Mouse (Mus musculus): ENCODE data around the gene Col24a1. TPM values are rescaled to one million over a fixed set of nuclear protein-coding genes. Genes with fewer than 3 reads are reported as not detected.

The Col24a1 gene
- total RNA-seq, 2 experiments from 2014 or later: 0.43 TPM; not detected in 1

- ATAC-seq (replicated peaks; ENCODE audit: low FRiP score, poor library complexity, severe bottlenecking): no peak
Measured at GRCm38 (mm10) chr3:145339851-145340499, 47.7 kb downstream of the Col24a1 start.

GRCm38 (mm10) chr3:145348690-145349089 lies 56.4 kb downstream of the Col24a1 start:
- ATAC-seq (replicated peaks; ENCODE audit: low FRiP score, poor library complexity, severe bottlenecking): no peak

- no peak for ATAC-seq (replicated peaks; ENCODE audit: low FRiP score, poor library complexity, severe bottlenecking)
Measured at GRCm38 (mm10) chr3:145353951-145354350, 61.7 kb downstream of the Col24a1 start.

- ATAC-seq (replicated peaks; ENCODE audit: low FRiP score, poor library complexity, severe bottlenecking): no peak
Measured at GRCm38 (mm10) chr3:145356865-145357487, 64.7 kb downstream of the Col24a1 start.

- no peak for ATAC-seq (replicated peaks; ENCODE audit: low FRiP score, poor library complexity, severe bottlenecking)
Measured at GRCm38 (mm10) chr3:145365227-145365626, 73.0 kb downstream of the Col24a1 start.

GRCm38 (mm10) chr3:145367176-145367717 lies 75.0 kb downstream of the Col24a1 start:
- no peak for ATAC-seq (replicated peaks; ENCODE audit: low FRiP score, poor library complexity, severe bottlenecking)

GRCm38 (mm10) chr3:145376298-145376697 lies 84.0 kb downstream of the Col24a1 start:
- no peak for ATAC-seq (replicated peaks; ENCODE audit: low FRiP score, poor library complexity, severe bottlenecking)

- no peak for ATAC-seq (replicated peaks; ENCODE audit: low FRiP score, poor library complexity, severe bottlenecking)
Measured at GRCm38 (mm10) chr3:145383095-145383494, 90.8 kb downstream of the Col24a1 start.

GRCm38 (mm10) chr3:145386434-145386833 lies 94.2 kb downstream of the Col24a1 start:
- no peak for ATAC-seq (replicated peaks; ENCODE audit: low FRiP score, poor library complexity, severe bottlenecking)

- no peak for ATAC-seq (replicated peaks; ENCODE audit: low FRiP score, poor library complexity, severe bottlenecking)
Measured at GRCm38 (mm10) chr3:145390681-145391080, 98.4 kb downstream of the Col24a1 start.

GRCm38 (mm10) chr3:145391986-145392659 lies 99.9 kb downstream of the Col24a1 start:
- no peak for ATAC-seq (replicated peaks; ENCODE audit: low FRiP score, poor library complexity, severe bottlenecking)

- ATAC-seq (replicated peaks; ENCODE audit: low FRiP score, poor library complexity, severe bottlenecking): no peak
Measured at GRCm38 (mm10) chr3:145399173-145399572, 106.9 kb downstream of the Col24a1 start.

GRCm38 (mm10) chr3:145402257-145402656 lies 110.0 kb downstream of the Col24a1 start:
- ATAC-seq (replicated peaks; ENCODE audit: low FRiP score, poor library complexity, severe bottlenecking): no peak

GRCm38 (mm10) chr3:145402994-145403393 lies 110.7 kb downstream of the Col24a1 start:
- no peak for ATAC-seq (replicated peaks; ENCODE audit: low FRiP score, poor library complexity, severe bottlenecking)

- no peak for ATAC-seq (replicated peaks; ENCODE audit: low FRiP score, poor library complexity, severe bottlenecking)
Measured at GRCm38 (mm10) chr3:145408045-145408444, 115.8 kb downstream of the Col24a1 start.

- ATAC-seq (replicated peaks; ENCODE audit: low FRiP score, poor library complexity, severe bottlenecking): no peak
Measured at GRCm38 (mm10) chr3:145412137-145412536, 119.9 kb downstream of the Col24a1 start.

GRCm38 (mm10) chr3:145414362-145414761 lies 122.1 kb downstream of the Col24a1 start:
- no peak for ATAC-seq (replicated peaks; ENCODE audit: low FRiP score, poor library complexity, severe bottlenecking)

- no peak for ATAC-seq (replicated peaks; ENCODE audit: low FRiP score, poor library complexity, severe bottlenecking)
Measured at GRCm38 (mm10) chr3:145417809-145418208, 125.5 kb downstream of the Col24a1 start.

GRCm38 (mm10) chr3:145420421-145420820 lies 128.1 kb downstream of the Col24a1 start:
- ATAC-seq (replicated peaks; ENCODE audit: low FRiP score, poor library complexity, severe bottlenecking): no peak

- no peak for ATAC-seq (replicated peaks; ENCODE audit: low FRiP score, poor library complexity, severe bottlenecking)
Measured at GRCm38 (mm10) chr3:145422044-145422443, 129.8 kb downstream of the Col24a1 start.

GRCm38 (mm10) chr3:145438352-145438751 lies 146.1 kb downstream of the Col24a1 start:
- ATAC-seq (replicated peaks; ENCODE audit: low FRiP score, poor library complexity, severe bottlenecking): no peak

Measured in erythroblast, adult 5-6 weeks (primary cell).